Mouse (Mus musculus) fibroblast of lung, adult 2 months (primary cell): ENCODE data around the gene Gm20479.

Experiments
- DNase-seq: peaks from one replicate; pipeline ENCODE4 v3.0.0-alpha.2; 2011; ENCODE audit warnings: low read depth

Gm20479 gene

DNA sequence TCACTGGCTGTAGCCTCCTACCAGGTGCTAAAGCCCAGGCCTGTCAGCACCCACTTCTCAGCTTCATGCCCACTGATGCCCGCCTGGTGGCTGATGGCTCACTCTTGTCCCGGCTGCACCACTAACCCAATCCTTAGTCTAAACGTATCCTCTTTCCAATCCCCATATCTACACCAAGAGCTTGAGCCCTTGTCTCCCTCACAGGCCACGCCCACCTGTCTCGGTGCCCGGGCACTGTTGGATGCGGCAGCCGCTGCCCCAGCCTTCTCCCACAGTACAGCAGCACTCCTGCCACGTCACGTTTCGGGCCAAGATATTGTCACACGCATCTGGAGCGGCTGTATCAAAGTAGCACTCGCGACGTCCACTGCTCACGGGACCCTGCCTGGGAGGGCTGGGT is 46.9 kb downstream of the Gm20479 start:
- DNase-seq = no peak

DNA sequence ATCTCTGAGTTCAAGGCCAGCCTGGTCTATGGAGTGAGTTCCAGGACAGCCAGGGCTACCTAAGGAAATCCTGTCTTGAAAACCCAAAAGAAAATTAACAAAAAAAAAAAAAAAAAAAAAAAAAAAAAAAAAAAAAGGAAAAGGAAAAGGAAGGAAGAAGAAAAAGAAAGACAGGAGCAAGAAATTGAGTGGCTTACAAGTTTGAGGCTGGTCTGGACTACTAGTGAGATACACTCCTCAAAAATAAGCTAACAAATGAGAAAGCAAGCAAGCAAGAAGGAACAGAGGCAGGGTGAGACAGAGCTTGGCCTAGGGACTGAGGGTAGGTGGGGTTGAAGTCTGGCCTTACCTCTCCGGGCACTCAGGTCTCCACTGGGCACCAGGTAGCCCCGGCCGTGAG is 47.4 kb downstream of the Gm20479 start:
- no peak for DNase-seq

DNA sequence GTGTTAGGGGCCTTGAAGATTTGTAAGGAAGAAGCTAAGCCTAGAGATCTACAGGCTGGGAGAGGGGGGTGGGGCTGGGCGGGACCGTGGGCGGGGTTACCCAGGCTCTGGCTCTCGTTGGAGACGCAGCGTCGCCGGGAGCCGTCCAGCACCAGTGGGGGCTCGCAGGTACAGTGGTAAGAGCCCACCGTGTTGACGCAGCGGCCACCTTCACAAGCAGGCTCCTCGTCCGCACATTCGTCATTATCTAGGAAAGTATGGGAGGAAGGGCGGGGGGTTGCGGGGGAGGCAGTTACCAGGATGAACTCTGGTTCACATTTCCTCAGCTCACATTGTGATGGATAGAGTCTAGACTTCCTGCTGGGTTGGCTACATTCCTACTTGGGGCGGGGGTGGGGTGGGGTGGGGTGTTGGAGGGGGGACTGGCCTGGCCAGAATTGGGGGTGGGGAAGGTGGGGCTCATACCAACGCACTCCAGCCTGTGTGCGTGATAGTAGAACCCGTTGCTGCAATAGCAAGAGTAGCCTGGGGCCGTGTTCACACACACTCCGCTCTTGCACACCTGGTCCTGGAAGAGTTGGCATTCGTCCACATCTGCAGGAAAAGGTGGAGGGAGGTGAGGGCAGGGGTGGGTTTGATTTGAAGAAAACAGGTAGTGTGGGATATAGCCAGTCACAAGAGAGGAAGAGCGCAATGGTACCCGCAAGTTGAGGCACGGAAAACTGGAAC is 48.2 kb downstream of the Gm20479 start:
- no peak for DNase-seq

DNA sequence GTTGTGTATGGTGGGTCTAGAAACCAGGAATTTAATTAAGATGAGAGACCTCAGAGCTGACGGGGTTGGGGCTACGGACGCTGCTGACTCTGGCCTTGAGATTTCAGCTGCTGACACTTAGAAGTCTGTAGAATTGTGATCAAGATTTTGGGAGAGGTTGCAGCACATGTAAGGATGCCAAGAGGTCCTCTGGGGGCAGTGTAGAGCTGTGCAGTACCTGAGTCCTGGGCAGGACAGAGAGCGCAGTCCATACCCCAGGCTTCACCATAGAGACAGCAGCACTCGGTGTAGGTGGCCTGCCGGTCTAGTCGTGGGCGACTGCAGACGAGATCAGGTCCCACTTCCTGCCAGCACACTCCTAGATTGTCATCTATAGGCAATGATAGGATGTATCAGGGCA is 49.7 kb downstream of the Gm20479 start:
- DNase-seq = no peak

DNA sequence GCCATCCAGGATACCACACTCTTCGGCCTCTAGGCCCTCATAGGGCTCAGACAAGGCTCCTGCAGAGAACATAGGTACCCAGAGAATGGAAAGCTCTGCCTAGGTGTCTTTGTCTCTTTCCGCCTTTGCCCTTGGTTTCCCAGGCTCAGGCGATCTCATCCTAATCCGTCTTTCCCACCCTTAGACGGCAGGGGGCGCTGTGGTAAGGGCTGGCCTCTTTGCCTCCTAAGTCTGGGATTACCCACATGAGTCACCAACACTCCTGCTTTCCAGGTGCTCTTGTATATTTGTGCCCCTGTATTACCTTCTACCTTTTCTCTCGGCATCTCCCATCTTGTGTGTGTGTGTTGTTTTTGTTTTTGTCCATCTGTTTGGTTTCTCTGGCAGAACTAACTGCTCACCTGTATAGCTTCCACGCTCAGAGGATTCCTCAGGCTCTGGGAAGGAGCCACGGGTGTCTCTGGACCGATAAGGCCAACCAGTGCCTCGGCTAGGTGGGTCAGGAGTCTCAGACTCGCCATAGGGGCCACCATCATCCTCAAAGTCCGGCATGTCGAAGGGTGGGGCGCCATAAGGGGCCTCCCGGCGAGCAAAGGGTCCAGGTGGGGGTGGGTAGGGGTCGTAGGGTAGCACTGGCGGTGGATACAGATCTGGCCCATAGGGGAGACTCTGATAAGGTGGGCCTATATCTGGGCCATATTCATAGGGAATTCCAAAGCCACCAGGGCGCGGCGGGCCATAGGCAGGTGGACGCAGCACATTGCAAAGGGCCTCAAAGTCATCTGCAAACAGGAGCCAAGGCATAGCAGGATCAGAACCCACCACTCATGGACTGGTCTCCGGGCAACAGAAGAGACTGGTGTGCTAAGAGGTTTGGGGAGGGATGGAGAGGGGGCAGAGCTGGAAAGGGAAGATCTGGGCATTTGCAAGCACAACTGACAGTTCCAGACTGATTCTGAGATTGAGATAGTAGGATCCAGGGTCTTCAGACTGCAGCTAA is 50.8 kb downstream of the Gm20479 start:
- no peak for DNase-seq

DNA sequence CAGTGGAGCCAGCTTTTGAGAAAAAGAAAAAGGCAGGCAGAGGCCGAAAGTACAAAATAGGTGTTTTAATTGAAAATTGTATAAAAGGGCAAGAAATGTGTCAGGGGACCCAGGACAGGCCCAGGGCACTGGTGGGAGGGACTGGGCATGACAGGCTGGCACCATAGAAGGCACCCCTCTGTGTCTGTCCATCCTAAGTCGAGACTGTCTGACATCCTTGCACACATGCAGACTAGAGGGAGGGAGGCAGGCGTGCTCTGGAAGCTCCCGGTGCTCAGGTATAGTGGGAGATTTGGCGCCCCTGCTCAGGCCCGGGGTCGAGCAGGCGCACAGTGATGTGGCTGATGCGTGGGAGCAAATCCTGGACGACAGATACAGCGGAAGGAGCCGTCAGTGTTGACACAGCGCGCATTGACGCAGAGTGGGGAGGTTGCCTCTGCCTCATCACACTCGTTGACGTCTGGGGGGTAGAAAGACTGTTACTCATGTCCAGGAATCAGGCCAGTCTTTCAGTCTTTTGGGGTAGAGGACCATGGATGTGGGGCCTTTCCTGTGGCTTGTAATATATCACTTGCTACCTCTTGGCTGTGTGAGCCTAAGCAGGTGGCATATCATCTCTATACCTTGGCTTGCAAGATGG is 52.0 kb downstream of the Gm20479 start:
- DNase-seq = no peak
